Mouse (Mus musculus) hindbrain, embryonic 11.5 days (tissue): ENCODE data around the gene Nsfl1c. TPM values are rescaled to one million over a fixed set of nuclear protein-coding genes. Genes with fewer than 3 reads are reported as not detected.
A peak's percentile ranks its signal among the peaks of the same experiment; 100 is the strongest.

Source experiments
- ATAC-seq: fragments of 200-750 bp; cut with Nextera tagmentation; 2 replicates; pipeline ENCODE4 v1.8.0; 2017; ENCODE audit warnings: mild to moderate bottlenecking, moderate TSS enrichment, moderate library complexity; ENCODE audit not compliant: low FRiP score
- DNase-seq: peaks from one replicate; pipeline ENCODE4 v3.0.0-alpha.2; 2015; ENCODE audit warnings: low spot score
- H3K27ac ChIP-seq: fragments of 300-500 bp; sonication (generic); 2 replicates; pipeline ENCODE4 v1.5.1; 2014; ENCODE audit warnings: mild to moderate bottlenecking, low read depth, low read length
- H3K27me3 ChIP-seq: fragments of 300-500 bp; sonication (generic); 2 replicates; pipeline ENCODE4 v1.6.1; 2014; ENCODE audit warnings: mild to moderate bottlenecking, low read length, moderate library complexity, mixed read lengths; ENCODE audit not compliant: control insufficient read depth, insufficient read depth
- H3K36me3 ChIP-seq: fragments of 300-500 bp; sonication (generic); 2 replicates; pipeline ENCODE4 v1.6.1; 2014; ENCODE audit warnings: mild to moderate bottlenecking, low read length, moderate library complexity, mixed read lengths; ENCODE audit not compliant: control insufficient read depth, insufficient read depth
- H3K4me1 ChIP-seq: fragments of 300-500 bp; sonication (generic); replicated peaks from 2 replicates; pipeline ENCODE4 v1.6.1; 2014; ENCODE audit warnings: low read length, mixed read lengths; ENCODE audit not compliant: control insufficient read depth, insufficient read depth
- H3K4me2 ChIP-seq: fragments of 300-500 bp; sonication (generic); replicated peaks from 2 replicates; pipeline ENCODE4 v1.6.1; 2014; ENCODE audit warnings: mild to moderate bottlenecking, low read depth, low read length
- H3K4me3 ChIP-seq: fragments of 300-500 bp; sonication (generic); 2 replicates; pipeline ENCODE4 v1.5.1; 2014; ENCODE audit warnings: low read depth, low read length
- H3K9ac ChIP-seq: fragments of 300-500 bp; sonication (generic); 2 replicates; pipeline ENCODE4 v1.6.1; 2014; ENCODE audit warnings: low read depth, low read length
- H3K9me3 ChIP-seq: fragments of 300-500 bp; sonication (generic); 2 replicates; pipeline ENCODE4 v1.6.1; 2016; ENCODE audit warnings: low read length; ENCODE audit not compliant: control insufficient read depth
- WGBS: fragments of 180-500 bp; shearing (Covaris S2); extraction: QIAGEN DNeasy Blood & Tissue Kit; methylation state at CpG from one replicate; pipeline ENCODE4 v1.1.7; 2014; 5-methylcytosine and 5-hydroxymethylcytosine counted together
- polyA plus RNA-seq: library from polyadenylated mRNA; unstranded; fragments of >200 nt; fragmentation: Nextera tagmentation; extraction: Ambion mirVana; gene quantifications from 2 replicates; pipeline ENCODE4 v1.2.1, GENCODE M21; 2014

The Nsfl1c gene
- polyA plus RNA-seq, 1 experiment from 2014 or later = 295 TPM

- Histone ChIP-seq H3K4me1 (no peaks in the 10 kb centered on the region), H3K27ac (no peak overlapping the region), H3K4me2 (no peak overlapping the region), H3K27me3 (no peaks in the 10 kb centered on the region), H3K4me3 (no peak overlapping the region), H3K9me3 (no peaks in the 10 kb centered on the region), H3K9ac (no peak overlapping the region), H3K36me3 (peaks cover 9% of the 10 kb centered on the region; the same call in 1 of the 2 replicates)
- ATAC-seq (no peak), DNase-seq (no peak)
- 84% methylated on average over 2 of the region's 2 CpGs for WGBS
These were observed 25.0 kb downstream of the Nsfl1c start for GRCm38 (mm10) chr2:151519000-151519399.

GRCm38 (mm10) chr2:151524324-151525041 lies 30.5 kb downstream of the Nsfl1c start:
- no peak overlapping the region for H3K4me2 ChIP-seq
- no peaks in the 10 kb centered on the region for H3K36me3 ChIP-seq
- no peak overlapping the region for H3K9ac ChIP-seq
- no peaks in the 10 kb centered on the region for H3K4me1 ChIP-seq
- WGBS = 75% methylated on average over 4 of the region's 4 CpGs
- H3K4me3 ChIP-seq = no peak overlapping the region
- H3K27ac ChIP-seq = no peak overlapping the region
- no peaks in the 10 kb centered on the region for H3K27me3 ChIP-seq
- ATAC-seq = no peak
- no peak for DNase-seq
- H3K9me3 ChIP-seq = no peaks in the 10 kb centered on the region

- H3K9ac ChIP-seq = no peak overlapping the region
- H3K4me3 ChIP-seq = no peak overlapping the region
- no peak overlapping the region for H3K27ac ChIP-seq
- H3K27me3 ChIP-seq = no peaks in the 10 kb centered on the region
- H3K4me1 ChIP-seq = no peaks in the 10 kb centered on the region
- ATAC-seq = no peak
- no peaks in the 10 kb centered on the region for H3K36me3 ChIP-seq
- no peak for DNase-seq
- WGBS = 60% methylated on average over 2 of the region's 2 CpGs
- no peaks in the 10 kb centered on the region for H3K9me3 ChIP-seq
- H3K4me2 ChIP-seq = no peak overlapping the region
These were observed 31.5 kb downstream of the Nsfl1c start for GRCm38 (mm10) chr2:151525520-151525919.

- Histone ChIP-seq H3K27me3 (no peaks in the 10 kb centered on the region), H3K36me3 (no peaks in the 10 kb centered on the region), H3K4me2 (no peak overlapping the region), H3K4me1 (no peaks in the 10 kb centered on the region), H3K9ac (no peak overlapping the region), H3K27ac (no peak overlapping the region), H3K9me3 (no peaks in the 10 kb centered on the region), H3K4me3 (no peak overlapping the region)
- ATAC-seq (no peak), DNase-seq (no peak)
- WGBS = 78% methylated on average over 1 of the region's 1 CpGs
These were observed 34.1 kb downstream of the Nsfl1c start for GRCm38 (mm10) chr2:151528066-151528465.

GRCm38 (mm10) chr2:151529169-151529568 lies 35.2 kb downstream of the Nsfl1c start:
- no peak for DNase-seq
- Histone ChIP-seq H3K27ac (no peak overlapping the region), H3K27me3 (no peaks in the 10 kb centered on the region), H3K4me3 (no peak overlapping the region), H3K4me2 (no peak overlapping the region), H3K36me3 (no peaks in the 10 kb centered on the region), H3K9ac (no peak overlapping the region), H3K9me3 (no peaks in the 10 kb centered on the region), H3K4me1 (no peaks in the 10 kb centered on the region)
- ATAC-seq = no peak

GRCm38 (mm10) chr2:151530378-151531230 lies 36.6 kb downstream of the Nsfl1c start:
- no peak overlapping the region for H3K4me3 ChIP-seq
- H3K27me3 ChIP-seq = no peaks in the 10 kb centered on the region
- no peaks in the 10 kb centered on the region for H3K4me1 ChIP-seq
- no peak for DNase-seq
- H3K36me3 ChIP-seq = no peaks in the 10 kb centered on the region
- H3K9me3 ChIP-seq = no peaks in the 10 kb centered on the region
- no peak overlapping the region for H3K4me2 ChIP-seq
- H3K9ac ChIP-seq = no peak overlapping the region
- no peak for ATAC-seq
- 69% methylated on average over 8 of the region's 8 CpGs for WGBS
- no peak overlapping the region for H3K27ac ChIP-seq

GRCm38 (mm10) chr2:151533632-151534031 lies 39.6 kb downstream of the Nsfl1c start:
- ATAC-seq = no peak
- WGBS = 86% methylated on average over 6 of the region's 6 CpGs
- Histone ChIP-seq H3K4me2 (no peak overlapping the region), H3K4me3 (no peak overlapping the region), H3K36me3 (no peaks in the 10 kb centered on the region), H3K4me1 (no peaks in the 10 kb centered on the region), H3K27ac (no peak overlapping the region), H3K27me3 (no peaks in the 10 kb centered on the region), H3K9me3 (no peaks in the 10 kb centered on the region), H3K9ac (no peak overlapping the region)
- no peak for DNase-seq

- no peak overlapping the region for H3K27ac ChIP-seq
- WGBS = 44% methylated on average over 1 of the region's 1 CpGs
These were observed 42.1 kb downstream of the Nsfl1c start for GRCm38 (mm10) chr2:151535961-151536617.

More at GRCm38 (mm10) chr2:151535961-151536617, 42.1 kb downstream of the Nsfl1c start:
- Histone ChIP-seq H3K9me3 (no peaks in the 10 kb centered on the region), H3K9ac (no peak overlapping the region), H3K27me3 (no peaks in the 10 kb centered on the region), H3K4me2 (no peak overlapping the region), H3K4me3 (no peak overlapping the region), H3K4me1 (no peaks in the 10 kb centered on the region), H3K36me3 (no peaks in the 10 kb centered on the region)
- peak; percentile 19 for DNase-seq
- peak; percentile 63; the same call in 1 of the 2 replicates for ATAC-seq
